Mouse (Mus musculus) midbrain, embryonic 13.5 days (tissue): ENCODE measurements at regions not wholly inside any gene's neighbourhood (a gene's known extent, or its start where the extent isn't known, plus 50 kb on each side); places are given as distances from the start of the nearest gene placed in this dataset.

Experiments used
- ATAC-seq: fragments of 200-750 bp; cut with Nextera tagmentation; 2 replicates; pipeline ENCODE4 v1.8.0; 2017; ENCODE audit warnings: mild to moderate bottlenecking, moderate TSS enrichment, moderate library complexity
- H3K27ac ChIP-seq: fragments of 300-500 bp; sonication (generic); 2 replicates; pipeline ENCODE4 v1.5.1; 2015; ENCODE audit warnings: inconsistent platforms, mild to moderate bottlenecking, moderate library complexity
- H3K27me3 ChIP-seq: fragments of 300-500 bp; sonication (generic); 2 replicates; pipeline ENCODE4 v1.6.1; 2015; ENCODE audit warnings: mild to moderate bottlenecking, inconsistent platforms
- H3K36me3 ChIP-seq: fragments of 300-500 bp; sonication (generic); 2 replicates; pipeline ENCODE4 v1.6.1; 2015; ENCODE audit warnings: mild to moderate bottlenecking, inconsistent platforms
- H3K4me1 ChIP-seq: fragments of 300-500 bp; sonication (generic); replicated peaks from 2 replicates; pipeline ENCODE4 v1.6.1; 2015; ENCODE audit warnings: inconsistent platforms
- H3K4me2 ChIP-seq: fragments of 300-500 bp; sonication (generic); replicated peaks from 2 replicates; pipeline ENCODE4 v1.6.1; 2015; ENCODE audit warnings: moderate library complexity, mild to moderate bottlenecking, inconsistent platforms
- H3K4me3 ChIP-seq: fragments of 300-500 bp; sonication (generic); replicated peaks from 2 replicates; pipeline ENCODE4 v1.5.1; 2015; ENCODE audit warnings: mild to moderate bottlenecking, inconsistent platforms
- H3K9ac ChIP-seq: fragments of 300-500 bp; sonication (generic); replicated peaks from 2 replicates; pipeline ENCODE4 v1.6.1; 2015; ENCODE audit warnings: mild to moderate bottlenecking, inconsistent platforms
- H3K9me3 ChIP-seq: fragments of 300-500 bp; sonication (generic); 2 replicates; pipeline ENCODE4 v1.6.1; 2016; ENCODE audit warnings: mild to moderate bottlenecking, inconsistent platforms
- WGBS: fragments of 180-500 bp; shearing (Covaris S2); methylation state at CpG from one replicate; pipeline ENCODE4 v1.1.7; 2015; 5-methylcytosine and 5-hydroxymethylcytosine counted together

DNA sequence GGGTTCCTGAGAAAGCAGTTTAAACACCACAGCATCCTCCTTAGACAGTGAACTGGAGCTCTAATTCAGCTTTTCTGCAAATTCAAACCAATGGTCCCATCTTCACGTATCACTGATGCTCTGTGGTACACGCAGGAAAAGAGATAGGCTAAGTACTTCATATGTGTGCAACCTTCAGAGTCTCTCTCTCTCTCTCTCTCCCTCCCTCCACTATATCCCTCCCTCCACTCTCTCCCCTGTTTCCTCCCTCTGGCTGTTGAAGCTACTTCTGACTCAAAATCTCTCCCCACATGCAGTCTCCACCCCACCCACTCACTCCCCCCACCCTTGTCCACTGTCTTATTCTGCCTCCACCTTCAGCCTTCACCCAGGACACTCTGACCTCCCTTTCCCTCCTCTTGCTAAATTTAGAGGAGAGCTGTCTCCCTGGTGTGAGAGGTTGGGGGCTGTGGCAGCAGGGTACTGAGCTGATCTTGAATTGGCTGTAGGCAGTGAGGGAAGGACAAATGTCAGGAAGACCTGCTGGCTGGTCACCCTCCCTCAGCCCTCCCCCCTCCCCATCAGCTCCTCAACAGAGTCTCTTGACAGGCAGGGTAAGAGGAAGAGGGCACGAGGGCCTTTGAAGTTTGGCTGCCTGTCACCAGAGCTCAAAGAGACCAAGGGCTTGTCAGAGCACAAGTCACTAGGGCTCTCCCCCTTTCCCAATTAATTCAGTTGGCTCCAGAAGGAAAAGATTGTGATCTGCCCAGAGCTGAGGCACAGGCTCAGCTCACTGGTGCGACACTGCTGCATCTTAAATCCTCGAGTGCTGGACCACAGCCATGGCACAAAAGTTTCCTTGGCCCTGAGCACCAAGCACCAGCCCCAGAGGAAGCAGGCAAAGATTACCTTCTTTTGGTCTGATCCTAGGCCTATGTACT lies 227.9 kb upstream of the Apob start:
- no peaks in the 10 kb centered on the region for H3K27me3 ChIP-seq
- H3K4me2 ChIP-seq, result no peak overlapping the region
- no peaks in the 10 kb centered on the region for H3K36me3 ChIP-seq
- peak overlapping the region; percentile 67; the same call in 1 of the 2 replicates for H3K27ac ChIP-seq
- H3K4me1 ChIP-seq, result peaks cover 24% of the 10 kb centered on the region
- peak; percentile 89 for ATAC-seq
- 21% methylated on average over 5 of the region's 5 CpGs for WGBS
- H3K4me3 ChIP-seq, result no peak overlapping the region
- no peaks in the 10 kb centered on the region for H3K9me3 ChIP-seq
- no peak overlapping the region for H3K9ac ChIP-seq

DNA sequence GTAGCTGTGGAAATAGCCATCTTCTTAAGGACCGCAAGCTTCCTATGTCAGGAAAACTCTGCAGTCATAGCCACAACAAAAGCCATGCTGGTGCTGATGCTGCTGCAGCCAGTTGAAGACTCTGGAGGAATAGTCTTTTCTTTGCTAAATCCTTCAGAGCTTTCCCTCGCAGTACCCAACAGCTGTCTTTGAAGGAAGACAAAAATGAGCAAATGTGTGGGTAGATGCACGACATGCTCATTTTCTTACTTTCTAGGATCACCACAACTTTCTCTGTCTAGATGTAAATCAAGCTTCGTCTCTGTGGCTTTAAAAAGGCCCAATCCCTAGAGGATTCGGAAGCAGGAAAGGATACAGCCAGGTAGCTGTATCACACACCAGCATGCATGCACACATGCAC lies 222.6 kb upstream of the Apob start:
- H3K4me1 ChIP-seq, result peaks cover 19% of the 10 kb centered on the region
- no peaks in the 10 kb centered on the region for H3K27me3 ChIP-seq
- H3K4me3 ChIP-seq, result no peak overlapping the region
- WGBS, result 82% methylated on average over 5 of the region's 5 CpGs
- H3K36me3 ChIP-seq, result no peaks in the 10 kb centered on the region
- H3K4me2 ChIP-seq, result no peak overlapping the region
- no peak overlapping the region for H3K9ac ChIP-seq
- no peaks in the 10 kb centered on the region for H3K9me3 ChIP-seq
- ATAC-seq, result no peak
- no peak overlapping the region for H3K27ac ChIP-seq

DNA sequence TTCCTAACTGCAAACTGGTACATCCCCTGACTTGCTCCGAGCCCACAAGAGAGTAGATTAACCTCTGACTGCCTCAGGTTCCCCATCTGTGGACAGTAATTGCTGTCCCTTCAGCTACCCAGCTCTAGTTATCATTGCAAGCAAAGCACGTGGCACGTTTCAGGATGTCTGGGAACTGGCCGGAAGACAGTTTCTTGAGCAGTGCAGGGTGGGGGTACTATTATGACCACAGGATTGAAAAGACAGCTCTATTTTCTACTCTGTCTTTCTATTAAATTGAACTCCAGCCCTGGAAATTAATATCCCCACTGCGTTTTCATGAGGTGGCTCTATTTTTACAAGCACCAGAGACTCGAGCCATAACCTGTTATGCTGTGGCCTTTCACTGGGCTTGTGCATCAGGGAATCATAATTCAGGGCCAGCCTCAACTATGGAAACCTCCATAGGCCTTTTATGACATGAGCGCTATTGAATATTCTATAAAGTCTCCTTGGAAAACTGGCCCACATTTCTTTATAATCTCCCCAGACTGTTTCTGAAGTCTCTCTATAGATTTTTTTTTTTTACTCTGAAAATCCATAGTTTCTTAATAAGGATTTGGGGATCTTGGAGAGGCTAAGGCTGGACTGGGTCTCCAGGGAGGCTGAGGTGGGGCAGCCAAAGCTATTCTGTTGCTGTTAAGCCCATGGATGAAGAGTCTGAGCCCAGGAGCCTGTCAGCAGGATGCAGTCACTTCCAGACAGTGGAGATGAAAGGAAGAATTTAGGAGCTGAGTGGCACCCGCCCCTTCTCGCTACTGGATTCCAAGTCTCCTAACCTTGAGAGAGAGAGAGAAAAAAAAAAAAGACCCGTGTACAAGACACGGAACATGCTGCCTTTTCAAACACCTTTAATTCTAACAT lies 212.4 kb upstream of the Apob start:
- Histone ChIP-seq H3K4me3 (no peak overlapping the region), H3K27ac (no peak overlapping the region), H3K9ac (no peak overlapping the region), H3K27me3 (no peaks in the 10 kb centered on the region), H3K9me3 (no peaks in the 10 kb centered on the region), H3K36me3 (no peaks in the 10 kb centered on the region), H3K4me1 (0 out of 2 replicates have a peak, but pooled peaks cover 2% of the 10 kb centered on the region), H3K4me2 (no peak overlapping the region)
- peak; percentile 50; the same call in 1 of the 2 replicates for ATAC-seq
- WGBS, result 57% methylated on average over 11 of the region's 11 CpGs

DNA sequence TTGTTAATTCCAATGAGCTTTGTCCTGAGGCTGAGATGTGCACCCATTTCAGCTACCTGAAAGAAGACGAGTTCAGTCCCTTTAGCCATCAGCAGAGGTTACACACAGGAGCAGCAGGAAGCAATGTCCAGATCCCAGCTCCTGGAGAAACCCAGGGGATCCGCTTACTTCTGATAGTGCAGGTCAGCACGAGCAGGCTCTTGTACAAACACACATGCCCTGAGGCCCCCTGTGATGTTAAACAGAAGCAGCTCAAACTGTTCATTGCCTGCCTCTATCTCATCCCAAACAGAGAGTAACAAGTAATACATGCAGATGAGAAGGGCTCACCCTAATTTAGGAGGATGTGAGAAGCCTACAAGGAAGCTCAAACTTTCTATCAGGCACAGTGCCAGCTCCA lies 203.3 kb upstream of the Apob start:
- Histone ChIP-seq H3K4me2 (no peak overlapping the region), H3K27me3 (no peaks in the 10 kb centered on the region), H3K36me3 (no peaks in the 10 kb centered on the region), H3K9me3 (no peaks in the 10 kb centered on the region), H3K4me1 (peaks cover 13% of the 10 kb centered on the region), H3K4me3 (no peak overlapping the region), H3K9ac (no peak overlapping the region), H3K27ac (no peak overlapping the region)
- ATAC-seq, result no peak
- whole genome bisulfite sequencing, result 71% methylated on average over 3 of the region's 3 CpGs

DNA sequence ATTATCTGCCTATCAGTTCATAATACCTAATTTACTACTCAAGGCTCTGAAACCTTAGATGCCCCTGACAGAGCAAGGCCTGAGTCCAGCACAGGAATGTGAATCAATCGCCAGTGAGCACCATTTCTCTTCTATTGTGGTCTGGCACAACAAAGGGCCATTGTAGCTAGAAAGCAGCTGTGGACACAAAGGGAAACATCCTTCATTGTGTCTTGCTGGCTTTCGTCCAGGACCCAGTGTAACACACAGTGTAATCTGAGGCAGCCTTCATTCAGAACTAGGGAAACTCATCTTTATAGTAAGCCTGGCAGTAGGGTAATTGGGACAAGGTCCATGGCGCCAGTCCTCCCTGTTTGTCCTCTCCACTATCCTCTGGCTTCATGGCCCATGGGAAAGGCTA lies 201.1 kb upstream of the Apob start:
- peak; percentile 26; the same call in 1 of the 2 replicates for ATAC-seq
- no peak overlapping the region for H3K9ac ChIP-seq
- H3K27ac ChIP-seq, result no peak overlapping the region
- H3K4me1 ChIP-seq, result peaks cover 13% of the 10 kb centered on the region
- no peak overlapping the region for H3K4me2 ChIP-seq
- 42% methylated on average over 3 of the region's 3 CpGs for WGBS
- no peaks in the 10 kb centered on the region for H3K27me3 ChIP-seq
- H3K4me3 ChIP-seq, result no peak overlapping the region
- H3K36me3 ChIP-seq, result no peaks in the 10 kb centered on the region
- H3K9me3 ChIP-seq, result no peaks in the 10 kb centered on the region

DNA sequence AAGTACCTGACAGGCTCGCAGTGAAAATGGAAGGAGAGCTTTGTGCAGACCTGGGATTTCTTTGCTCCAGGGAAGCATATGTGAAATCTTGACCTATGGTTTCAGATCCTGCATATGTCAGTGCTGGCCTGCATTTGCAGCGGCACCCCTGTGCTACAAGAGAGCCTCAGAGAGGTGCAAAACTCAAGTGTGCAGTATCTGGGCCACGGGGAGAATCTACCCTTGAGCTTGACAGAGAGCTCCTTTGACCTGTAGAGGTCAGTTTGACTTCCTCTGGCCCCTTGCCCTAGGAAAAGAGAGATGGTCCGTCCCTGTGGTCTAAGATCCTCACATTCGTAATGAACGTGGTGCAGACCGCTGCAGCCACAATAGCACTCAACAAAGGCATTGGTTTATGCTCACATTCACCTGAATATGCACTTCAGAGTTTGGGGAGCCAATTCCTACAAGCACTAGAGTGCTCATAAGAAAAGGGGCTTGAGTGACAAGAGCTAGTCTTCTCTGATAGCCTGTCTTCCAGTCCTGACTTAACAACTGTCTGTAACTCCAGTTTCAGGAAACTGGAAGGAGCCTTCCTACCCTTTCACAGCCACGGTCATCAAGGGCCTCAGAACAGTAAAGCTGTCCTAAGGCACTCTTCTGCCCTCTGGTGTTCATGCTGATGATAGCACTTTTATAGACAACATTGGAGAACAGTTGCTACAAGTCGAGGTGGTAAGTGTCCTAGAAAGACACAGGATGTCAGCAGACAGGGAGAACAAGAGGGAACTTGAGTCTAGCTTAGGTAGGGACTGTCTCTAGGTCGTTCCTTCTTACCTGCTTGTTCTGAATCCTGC lies 200.0 kb upstream of the Apob start:
- Histone ChIP-seq H3K9ac (no peak overlapping the region), H3K4me2 (no peak overlapping the region), H3K27ac (peak overlapping the region; percentile 56; the same call in 1 of the 2 replicates), H3K4me1 (peaks cover 13% of the 10 kb centered on the region), H3K36me3 (no peaks in the 10 kb centered on the region), H3K27me3 (no peaks in the 10 kb centered on the region), H3K4me3 (no peak overlapping the region), H3K9me3 (no peaks in the 10 kb centered on the region)
- WGBS, result 55% methylated on average over 10 of the region's 10 CpGs
- peak; percentile 81 for ATAC-seq

DNA sequence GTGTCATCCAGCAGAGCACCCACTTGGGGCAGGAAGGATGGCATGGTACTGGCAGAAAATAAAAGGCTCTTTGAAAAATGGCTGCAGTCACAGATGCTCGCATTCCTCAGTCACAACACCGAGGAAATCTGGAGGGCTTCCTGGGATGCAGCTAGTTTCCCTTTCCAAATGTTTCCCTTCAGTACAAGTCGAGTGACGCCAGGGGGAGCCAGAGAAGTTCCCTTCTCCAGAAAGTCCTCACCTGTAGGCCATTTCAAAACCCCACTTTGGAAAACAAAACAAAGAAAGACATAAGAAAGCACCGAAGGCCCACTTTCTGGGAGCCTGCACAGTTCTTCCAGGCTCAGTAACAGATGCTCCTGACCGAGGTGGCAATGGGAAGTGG lies 199.4 kb upstream of the Apob start:
- no peak overlapping the region for H3K4me3 ChIP-seq
- H3K27ac ChIP-seq, result no peak overlapping the region
- ATAC-seq, result no peak
- no peak overlapping the region for H3K9ac ChIP-seq
- H3K36me3 ChIP-seq, result no peaks in the 10 kb centered on the region
- peaks cover 13% of the 10 kb centered on the region for H3K4me1 ChIP-seq
- H3K9me3 ChIP-seq, result no peaks in the 10 kb centered on the region
- WGBS, result 58% methylated on average over 6 of the region's 6 CpGs
- no peak overlapping the region for H3K4me2 ChIP-seq
- no peaks in the 10 kb centered on the region for H3K27me3 ChIP-seq

DNA sequence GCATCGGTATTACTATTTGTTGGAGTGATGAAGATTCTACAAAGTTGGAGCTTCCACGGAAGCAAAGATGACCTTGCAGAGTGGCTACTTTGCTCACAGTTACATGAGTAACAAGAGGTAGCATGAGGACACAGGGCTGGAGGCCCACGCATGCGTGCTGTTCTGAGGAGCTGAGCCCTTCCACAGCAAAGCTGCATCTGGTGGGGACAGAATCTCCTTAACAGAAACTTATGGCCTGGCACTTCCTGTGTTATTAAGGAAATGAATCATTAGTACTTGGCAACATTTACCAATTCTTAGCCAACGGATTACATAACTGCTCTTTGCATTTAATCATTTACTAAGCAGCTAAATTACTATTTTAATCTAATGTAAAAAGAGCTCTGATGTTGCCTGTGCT lies 160.8 kb upstream of the Apob start:
- no peaks in the 10 kb centered on the region for H3K4me1 ChIP-seq
- H3K27me3 ChIP-seq, result no peaks in the 10 kb centered on the region
- H3K4me3 ChIP-seq, result no peak overlapping the region
- no peak for ATAC-seq
- H3K9me3 ChIP-seq, result no peaks in the 10 kb centered on the region
- H3K4me2 ChIP-seq, result no peak overlapping the region
- no peak overlapping the region for H3K9ac ChIP-seq
- H3K27ac ChIP-seq, result no peak overlapping the region
- H3K36me3 ChIP-seq, result no peaks in the 10 kb centered on the region
- 85% methylated on average over 5 of the region's 5 CpGs for WGBS

DNA sequence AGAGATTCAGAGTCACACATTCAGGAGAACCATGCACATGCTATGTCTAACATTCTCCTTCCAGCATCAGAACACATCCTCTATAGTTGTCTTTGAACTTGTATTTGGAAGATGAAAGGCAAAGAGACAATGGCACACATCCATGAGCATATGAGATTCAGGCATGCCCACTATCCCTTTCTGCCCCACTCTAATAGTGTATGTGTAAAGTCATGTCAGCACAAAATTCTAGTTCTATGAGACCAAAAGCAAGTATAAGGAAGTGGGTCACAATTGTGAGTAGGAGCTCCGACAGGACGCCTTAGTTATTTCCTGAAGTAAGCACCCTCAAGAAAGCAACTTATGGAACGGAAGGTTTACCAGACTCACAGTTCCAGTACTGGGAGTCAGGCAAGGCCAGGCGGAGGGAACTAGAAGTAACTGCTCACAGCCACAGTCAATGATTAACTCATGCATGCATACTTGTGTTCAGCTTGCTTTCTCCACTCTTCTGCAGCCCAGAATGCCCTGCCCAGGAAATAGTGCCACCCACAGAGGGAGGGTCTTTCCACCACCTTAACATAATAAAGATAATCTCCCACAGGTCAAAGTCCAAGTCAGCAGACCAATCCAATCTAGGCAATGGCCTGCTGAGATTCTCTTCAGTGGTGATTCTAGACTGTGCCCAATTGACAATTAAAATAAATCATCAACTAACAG lies 157.3 kb upstream of the Apob start:
- no peaks in the 10 kb centered on the region for H3K27me3 ChIP-seq
- no peaks in the 10 kb centered on the region for H3K36me3 ChIP-seq
- no peak overlapping the region for H3K27ac ChIP-seq
- WGBS, result 93% methylated on average over 4 of the region's 4 CpGs
- H3K9me3 ChIP-seq, result no peaks in the 10 kb centered on the region
- ATAC-seq, result no peak
- H3K9ac ChIP-seq, result no peak overlapping the region
- no peak overlapping the region for H3K4me2 ChIP-seq
- H3K4me1 ChIP-seq, result no peaks in the 10 kb centered on the region
- H3K4me3 ChIP-seq, result no peak overlapping the region

DNA sequence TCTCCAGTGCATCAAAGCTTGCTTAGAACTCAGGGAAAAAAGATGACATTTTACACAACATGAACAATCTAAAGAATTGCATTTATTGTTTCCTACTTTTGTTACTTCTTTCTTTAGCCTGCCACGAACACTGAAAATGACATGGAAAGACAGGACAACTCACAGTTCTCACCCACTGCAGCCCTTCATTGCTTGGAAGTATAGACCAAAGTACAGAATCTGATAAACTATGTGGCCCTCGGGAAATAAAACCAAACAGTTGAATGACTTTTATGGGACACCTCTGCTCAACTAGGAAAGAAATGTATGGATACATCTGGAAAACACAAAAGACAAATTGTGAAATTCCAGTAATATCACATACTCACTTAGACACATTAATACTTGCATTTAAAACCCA lies 156.7 kb upstream of the Apob start:
- Histone ChIP-seq H3K27me3 (no peaks in the 10 kb centered on the region), H3K4me2 (no peak overlapping the region), H3K9me3 (0 out of 2 replicates have a peak, but pooled peaks cover under 1% of the 10 kb centered on the region), H3K4me1 (no peaks in the 10 kb centered on the region), H3K27ac (no peak overlapping the region), H3K36me3 (no peaks in the 10 kb centered on the region), H3K4me3 (no peak overlapping the region), H3K9ac (no peak overlapping the region)
- WGBS, result 75% methylated on average over 2 of the region's 2 CpGs
- no peak for ATAC-seq

DNA sequence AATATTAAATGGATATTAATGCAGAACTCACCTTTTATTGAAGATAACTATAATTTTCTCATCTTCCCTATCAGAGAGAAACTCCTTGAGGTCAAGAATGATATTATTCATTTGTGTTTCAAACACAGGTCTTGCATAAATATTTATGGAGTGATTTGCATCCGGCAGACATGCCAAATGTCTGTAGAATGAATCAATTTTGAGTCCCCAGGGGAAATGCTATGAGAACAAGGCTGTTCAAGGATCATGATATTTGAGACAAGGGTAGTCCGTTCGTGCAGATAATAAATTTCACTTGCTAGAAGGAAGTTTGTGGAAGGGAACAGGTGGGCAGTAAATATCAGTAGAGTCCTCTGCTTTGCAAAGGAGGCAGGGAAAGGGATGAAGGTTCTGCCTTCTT lies 141.7 kb upstream of the Apob start:
- no peaks in the 10 kb centered on the region for H3K9me3 ChIP-seq
- no peak for ATAC-seq
- H3K9ac ChIP-seq, result no peak overlapping the region
- 36% methylated on average over 3 of the region's 3 CpGs for WGBS
- peaks cover 9% of the 10 kb centered on the region for H3K4me1 ChIP-seq
- no peak overlapping the region for H3K4me2 ChIP-seq
- no peak overlapping the region for H3K27ac ChIP-seq
- H3K27me3 ChIP-seq, result no peaks in the 10 kb centered on the region
- H3K36me3 ChIP-seq, result no peaks in the 10 kb centered on the region
- no peak overlapping the region for H3K4me3 ChIP-seq
